Mouse (Mus musculus) ES-CJ7 (cell line): ENCODE measurements around the gene Cdk6.
"Not testable (repeated sequence)": the region's sequence is repeated elsewhere in the genome, so short reads cannot be mapped to it uniquely, and the experiment has no call there.

ENCODE experiments used
- DNase-seq: peaks from one replicate; pipeline ENCODE4 v3.0.0; 2011; ENCODE audit warnings: low read depth, low spot score

Gene Cdk6

DNA sequence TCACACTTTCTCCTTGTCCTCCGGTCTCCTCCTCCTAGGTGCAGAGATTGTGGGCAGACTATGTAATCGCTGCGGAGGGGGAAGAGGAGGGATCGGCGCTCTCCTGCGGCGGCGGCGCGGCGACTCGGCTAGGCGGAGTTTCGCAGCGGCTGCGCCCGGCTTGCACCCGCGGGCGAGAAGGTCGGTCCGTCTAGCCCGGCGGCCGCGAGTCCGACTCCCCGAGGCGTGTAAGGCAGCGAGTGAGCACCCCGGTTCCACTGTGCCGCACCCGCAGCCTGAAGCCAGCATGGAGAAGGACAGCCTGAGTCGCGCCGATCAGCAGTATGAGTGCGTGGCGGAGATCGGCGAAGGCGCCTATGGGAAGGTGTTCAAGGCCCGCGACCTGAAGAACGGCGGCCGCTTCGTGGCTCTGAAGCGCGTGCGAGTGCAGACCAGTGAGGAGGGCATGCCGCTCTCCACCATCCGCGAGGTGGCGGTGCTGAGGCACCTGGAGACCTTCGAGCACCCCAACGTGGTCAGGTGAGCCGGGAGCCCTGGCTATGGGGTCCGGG, 2.9 kb downstream of the Cdk6 start:
- peak; percentile 82 for DNase-seq

DNA sequence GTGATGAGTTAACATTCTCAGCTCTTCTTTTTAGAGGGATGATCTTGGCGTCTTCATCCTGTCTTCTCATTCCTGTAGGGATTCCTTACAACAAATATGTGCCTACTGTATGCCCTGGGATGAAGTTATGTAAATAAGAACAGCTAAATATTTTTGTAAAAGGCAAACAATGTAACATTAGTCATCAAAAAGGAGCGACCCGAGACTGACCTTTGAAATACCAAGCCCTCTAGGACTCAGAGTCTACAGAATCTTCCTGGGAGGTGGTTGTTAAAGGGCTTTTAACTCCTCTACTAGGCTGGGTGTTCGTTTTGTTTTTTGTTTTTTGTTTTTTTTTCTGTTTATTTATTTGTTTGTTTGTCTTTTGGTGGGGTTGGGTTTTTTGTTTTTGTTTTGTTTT, 4.3 kb downstream of the Cdk6 start:
- DNase-seq, result not testable (repeated sequence)

DNA sequence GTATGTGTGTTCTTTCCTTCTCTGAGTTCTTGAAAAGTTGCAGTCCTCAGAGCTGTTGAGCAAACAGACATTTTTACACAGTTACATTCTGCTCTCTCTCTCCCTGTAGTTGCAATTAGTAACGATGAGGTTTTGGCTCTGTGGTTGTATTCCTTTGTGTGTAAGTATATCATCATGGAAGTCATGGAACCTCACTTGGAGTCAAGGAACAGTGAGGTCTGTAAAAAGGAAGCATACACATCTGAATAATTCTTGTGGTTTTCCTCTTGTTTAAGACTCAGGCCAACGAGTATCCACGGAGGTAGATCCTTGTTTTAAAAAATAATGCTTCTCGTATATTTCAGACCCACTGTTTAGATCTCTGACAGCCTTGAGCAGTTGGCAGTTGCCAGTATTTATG, 8.1 kb downstream of the Cdk6 start:
- not testable (repeated sequence) for DNase-seq

DNA sequence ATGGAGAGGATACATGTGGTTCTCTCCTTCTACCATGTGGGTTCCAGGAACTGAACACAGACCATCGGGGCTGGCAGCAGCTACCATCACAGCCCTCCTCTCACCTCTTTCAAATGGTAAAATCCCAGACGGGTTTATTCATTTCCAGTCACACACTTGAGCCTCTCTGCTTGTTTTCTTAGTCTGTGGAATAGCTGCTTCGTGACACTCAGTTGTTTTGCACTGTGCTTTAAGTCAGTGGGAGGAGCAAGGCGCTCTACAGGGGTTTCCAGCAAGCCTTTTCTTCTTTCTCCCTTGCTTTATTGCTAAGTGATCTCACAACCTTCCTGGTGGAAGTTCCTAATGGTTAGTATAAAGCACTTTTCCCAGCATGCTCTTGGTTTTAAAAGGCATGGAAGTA, 10.6 kb downstream of the Cdk6 start:
- peak; percentile 45 for DNase-seq

DNA sequence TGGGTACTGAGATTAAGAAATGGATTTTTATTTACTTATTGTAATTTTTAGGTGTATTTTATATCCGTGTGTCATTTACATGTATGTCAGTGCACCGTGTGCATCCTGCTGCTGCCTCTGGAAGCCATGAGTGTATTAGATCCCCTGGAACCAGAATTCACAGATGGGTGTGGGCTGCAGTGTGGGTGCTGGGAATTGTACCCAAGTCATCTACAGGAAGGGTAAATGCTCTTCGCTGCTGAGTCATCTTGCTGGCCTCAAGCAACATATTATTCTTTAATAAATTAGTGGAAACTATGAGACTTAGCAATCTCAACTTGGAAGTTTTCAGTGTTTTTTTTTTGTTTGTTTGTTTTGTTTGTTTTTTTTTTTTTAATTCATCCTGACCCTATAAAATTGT, 11.0 kb downstream of the Cdk6 start:
- no peak for DNase-seq

DNA sequence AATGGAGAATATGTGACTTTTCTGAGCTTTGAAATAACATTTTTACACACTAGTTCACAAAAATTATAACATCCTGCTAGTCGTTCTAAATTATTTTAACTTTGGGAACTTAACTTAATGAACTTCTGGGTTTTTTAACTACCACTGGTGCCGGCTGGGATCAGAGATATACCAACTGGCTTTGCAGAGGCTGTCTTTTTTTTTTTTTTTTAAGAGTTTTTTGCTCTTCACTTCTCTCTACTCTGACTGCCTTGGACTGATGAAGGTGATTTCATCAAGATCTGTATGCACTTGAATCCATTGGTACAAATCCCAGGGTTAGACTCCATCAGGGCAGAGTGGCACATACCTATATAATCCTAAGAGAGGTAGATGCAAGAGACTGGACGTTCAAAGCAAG, 11.5 kb downstream of the Cdk6 start:
- DNase-seq, result no peak

DNA sequence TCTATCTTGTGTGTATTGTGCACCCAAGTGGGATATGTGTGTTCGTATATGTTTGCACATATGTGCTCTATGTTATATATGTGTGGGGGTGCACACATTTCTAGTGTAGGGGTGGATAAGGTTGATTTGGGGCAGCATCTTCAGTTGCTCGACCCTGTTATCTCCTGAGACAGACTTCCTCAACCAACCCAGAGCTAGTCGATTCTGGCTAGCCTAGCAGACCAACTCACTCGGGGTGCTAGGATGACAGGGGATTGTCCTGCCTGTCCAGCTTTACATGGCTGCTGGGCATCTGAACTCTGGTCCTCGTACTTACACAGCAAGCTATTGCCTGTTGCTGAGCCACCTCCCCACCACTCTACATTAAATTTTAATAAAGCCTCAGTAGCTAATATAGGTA, 13.0 kb downstream of the Cdk6 start:
- DNase-seq, result no peak

DNA sequence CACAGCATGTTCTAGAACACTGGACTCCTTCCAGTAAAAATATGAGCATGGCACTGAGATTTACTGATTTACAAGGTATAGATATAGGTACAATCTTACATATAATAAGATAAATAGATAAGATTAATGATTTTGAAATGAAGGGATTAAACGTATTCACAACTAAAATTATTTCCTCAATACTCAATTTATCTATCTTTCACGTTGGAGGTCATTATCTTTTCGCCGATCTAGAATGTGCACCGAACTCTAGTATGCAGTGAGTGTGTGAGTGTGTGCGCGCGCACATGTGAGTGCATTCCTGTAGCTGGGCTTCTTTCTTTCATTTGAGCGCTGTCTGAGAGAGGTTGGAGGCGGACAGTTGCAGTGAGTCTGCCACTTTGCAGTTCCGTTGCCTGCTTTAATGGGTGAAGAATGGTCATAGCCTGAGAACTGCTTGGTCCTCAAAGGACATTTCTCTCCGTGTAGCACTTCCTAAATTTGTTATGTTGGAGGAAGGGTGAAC, 13.8 kb downstream of the Cdk6 start:
- no peak for DNase-seq

DNA sequence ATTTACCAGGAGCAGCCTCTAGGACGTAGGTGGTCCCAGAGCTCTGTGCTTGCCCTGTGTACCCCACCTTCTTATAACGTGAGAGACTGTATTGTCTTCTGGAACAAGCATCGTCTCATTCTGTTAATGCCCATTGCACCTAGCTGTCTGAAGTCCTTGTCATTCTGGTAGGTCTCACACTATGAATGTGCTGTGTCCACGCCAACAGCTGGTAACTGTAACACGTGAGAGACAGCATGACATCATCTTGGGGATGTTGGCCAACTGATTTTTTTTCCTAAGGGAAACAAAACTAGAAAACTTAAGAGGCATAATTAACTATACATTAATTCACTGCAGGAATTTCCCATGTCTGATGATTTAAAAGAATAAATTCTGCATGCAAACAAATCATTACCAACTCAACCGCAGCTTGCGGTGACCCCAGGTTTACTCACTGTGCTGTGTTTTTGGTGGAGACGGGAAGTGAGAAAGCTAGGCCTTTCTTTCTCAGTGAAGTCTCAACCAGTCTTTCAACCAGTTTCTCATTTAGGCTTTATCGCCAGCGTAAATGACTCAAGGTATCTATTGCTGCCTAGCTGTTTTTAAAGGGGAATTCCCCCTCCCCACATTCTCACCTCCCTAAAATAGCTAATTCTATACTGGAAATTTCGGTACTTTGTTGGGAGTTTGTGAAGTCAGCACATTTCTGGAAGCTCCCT, 14.4 kb downstream of the Cdk6 start:
- no peak for DNase-seq

DNA sequence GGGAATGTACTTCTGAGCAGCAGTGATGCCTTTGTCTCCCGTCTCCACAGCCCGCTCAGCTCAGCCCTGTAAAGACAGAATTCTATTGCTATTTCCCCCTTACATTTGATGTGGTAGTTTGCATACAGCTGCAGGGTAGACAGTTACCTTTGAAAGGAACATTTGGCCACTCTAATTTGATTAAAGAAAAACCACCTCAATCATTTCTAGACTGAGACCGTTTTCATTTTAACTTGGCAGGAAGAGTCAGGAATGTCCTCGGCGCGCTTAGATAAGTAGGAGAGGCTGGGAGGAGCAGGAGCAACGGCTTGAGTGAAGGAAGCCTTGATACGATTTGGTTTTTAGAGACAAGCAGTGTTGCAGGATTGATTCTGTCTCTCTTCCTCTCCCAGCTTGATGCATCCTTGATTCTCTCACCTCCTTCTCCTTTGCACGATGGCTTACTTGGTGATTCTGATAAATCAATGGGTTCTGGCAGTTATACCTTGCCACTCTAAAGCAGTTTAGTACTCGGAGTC, 15.0 kb downstream of the Cdk6 start:
- no peak for DNase-seq

DNA sequence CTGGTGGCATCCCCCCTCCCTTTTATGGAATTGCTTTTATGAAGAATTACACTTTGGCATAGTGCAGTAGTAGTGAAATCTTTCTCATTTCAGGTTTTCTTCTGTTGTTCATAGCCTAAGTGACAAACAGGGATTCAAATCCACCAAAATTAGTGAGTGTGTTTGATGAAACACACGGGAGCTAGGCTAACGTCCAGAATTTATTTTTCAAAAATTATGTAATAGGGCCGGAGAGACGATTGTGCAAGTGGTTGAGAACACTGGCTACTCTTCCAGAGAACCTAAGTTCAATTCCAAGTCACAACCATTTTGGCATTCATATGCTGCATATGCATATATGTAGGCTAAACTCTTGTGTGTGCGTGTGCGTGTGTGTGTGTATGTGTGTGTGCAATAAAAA, 16.2 kb downstream of the Cdk6 start:
- DNase-seq, result no peak

DNA sequence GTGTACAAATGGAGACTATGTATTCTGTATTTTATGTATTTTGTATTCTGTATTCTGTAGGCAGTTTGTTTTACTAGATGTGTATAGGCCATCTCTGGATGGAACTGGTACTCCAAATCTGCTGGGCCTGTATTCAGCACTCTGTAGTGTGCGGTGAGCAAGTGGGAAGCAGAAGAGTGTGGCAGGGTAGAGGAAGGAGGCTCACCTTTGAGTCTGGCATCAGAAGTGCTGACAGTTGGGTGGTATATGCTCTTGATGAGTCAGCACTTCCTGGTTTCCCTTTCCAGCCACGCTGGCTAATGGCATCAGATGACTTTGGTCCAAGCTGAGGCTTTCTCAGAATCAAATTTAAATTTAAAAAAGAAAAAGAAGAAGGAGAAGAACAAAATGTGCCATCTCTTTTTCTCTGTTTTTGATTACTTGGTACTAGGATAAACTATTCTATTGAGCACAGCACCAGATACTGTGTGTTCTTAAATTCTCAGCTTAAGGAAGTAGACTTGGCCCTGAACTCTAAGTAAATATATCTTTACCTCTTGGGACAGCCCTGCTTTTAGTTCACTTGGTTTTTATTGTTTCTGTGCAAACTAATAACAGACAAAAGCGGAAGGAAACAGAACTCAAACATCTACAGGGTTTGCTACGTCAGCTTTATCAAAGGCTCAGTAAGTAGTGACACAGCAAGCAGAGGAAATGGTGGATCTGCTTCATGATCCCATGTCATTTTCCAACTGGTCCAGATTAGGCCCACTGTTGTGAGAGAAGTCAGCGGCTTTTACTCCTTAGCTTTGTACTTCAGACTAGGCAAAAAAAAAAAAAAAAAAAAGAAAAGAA, 17.6 kb downstream of the Cdk6 start:
- DNase-seq, result no peak

DNA sequence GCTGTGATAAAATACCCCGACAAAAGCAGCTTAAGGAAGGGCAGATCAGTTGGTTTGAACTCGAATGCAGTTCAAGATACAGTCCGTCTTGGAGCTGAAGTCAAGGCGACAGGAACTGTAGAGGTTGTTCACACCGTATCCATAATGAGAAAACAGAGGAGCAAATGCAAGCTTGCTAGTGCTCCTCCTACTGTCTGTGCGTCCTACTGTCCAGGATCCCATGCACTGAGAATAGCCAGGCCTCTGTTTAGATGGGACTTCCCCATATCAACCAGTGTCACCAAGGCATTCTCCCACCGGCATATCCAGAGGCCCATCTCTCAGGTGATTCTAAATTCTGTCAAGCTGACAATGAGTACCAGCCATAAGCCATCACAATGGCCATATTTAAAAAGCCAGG, 18.6 kb downstream of the Cdk6 start:
- DNase-seq, result no peak

DNA sequence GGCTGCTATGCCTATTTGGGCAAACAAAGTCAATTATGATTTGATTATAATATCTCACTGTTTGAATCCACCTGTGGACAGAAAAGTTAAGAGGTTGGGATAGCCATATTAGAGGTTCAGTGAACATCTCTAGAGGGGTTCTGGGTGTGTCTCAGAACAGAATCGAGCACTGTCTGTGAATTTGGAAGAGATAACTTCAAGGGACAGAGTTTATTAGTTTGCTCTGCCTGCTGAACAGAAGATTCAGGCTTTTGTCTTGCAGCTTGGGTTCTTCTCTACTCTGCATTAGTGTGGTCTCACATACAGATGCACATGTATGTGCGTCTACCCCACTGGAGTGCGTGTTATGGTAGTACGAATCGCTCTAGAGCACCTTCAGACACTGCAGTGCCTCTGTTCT, 20.0 kb downstream of the Cdk6 start:
- DNase-seq, result no peak

DNA sequence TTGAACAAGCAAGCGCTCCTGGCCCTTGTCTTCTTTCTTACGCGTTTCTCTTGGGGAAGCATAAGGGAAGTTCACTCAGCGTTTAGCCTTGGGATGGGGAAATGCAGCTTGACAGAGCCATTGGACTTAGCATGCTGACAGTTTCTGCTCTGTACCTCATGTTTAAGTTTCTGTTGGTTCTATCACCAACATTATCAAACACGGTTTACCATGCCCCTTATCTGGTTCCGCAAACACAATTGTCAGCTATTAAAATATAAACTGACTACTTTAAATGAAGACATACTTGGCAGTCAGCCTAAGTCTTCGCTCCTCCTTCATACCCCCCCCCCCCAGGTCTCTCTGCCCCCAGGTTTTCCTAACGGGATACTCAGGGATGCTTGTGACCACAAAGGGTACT, 20.8 kb downstream of the Cdk6 start:
- DNase-seq, result no peak

DNA sequence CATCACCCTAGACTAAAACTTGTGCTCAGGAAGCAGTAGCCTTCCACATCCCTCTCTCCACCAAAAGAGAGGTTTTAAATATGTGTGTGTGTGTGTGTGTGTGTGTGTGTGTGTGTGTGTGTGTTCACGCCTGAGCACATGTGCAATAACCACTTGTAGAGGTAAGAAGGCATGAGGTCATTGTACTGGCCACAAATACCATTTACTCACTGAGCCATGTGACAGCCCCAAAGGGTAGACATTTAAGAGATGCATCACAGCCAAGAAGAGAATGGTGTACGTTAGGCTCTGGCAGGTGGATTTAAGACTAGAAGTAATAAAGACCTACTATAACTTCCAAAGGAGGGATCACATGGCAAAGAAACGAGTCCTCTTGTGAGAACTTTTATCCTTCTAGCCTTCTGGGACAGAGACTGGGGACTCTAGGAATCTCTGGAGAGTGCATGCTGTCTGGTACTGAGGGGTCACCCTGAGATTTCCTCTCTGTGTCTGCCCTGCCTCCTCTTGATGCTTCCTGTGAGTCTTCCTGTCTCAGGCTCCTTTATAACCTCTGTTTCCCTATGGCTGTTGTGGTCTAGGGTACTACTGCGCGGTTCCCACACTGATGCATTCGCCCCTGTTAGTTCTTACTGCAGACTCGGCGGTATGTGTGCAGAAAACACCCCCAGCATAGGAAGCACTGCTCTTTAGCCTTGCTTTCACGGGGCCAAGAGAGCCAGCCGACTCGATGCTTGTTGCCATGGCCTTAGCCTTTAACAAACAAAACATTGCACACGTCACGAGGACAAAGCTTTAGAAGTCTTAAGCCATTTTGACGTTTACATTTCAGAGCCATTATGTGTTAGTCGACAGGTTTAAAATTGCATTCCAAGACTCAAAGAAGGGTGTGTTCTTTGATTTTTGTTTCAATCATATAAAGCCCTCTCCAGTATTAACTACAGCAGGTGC, 22.0 kb downstream of the Cdk6 start:
- DNase-seq, result no peak

DNA sequence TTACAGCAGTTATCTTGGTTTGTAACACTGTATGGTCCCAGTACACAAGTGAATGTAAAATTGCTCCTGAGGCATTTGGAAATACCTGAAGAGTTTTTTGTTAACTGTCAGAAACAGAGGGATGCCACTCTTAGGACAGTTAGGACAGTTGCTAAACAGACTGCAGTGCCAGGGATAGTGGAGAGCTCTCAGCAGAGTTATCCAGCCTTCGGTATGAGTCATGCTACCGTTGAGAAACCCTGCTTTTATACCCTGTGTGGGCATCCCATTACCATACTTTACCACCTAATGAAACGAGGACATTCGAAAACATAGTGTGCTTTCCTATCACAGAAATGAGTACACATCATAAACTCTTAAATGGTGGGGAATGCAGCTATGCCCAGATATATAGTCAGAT, 25.8 kb downstream of the Cdk6 start:
- no peak for DNase-seq

DNA sequence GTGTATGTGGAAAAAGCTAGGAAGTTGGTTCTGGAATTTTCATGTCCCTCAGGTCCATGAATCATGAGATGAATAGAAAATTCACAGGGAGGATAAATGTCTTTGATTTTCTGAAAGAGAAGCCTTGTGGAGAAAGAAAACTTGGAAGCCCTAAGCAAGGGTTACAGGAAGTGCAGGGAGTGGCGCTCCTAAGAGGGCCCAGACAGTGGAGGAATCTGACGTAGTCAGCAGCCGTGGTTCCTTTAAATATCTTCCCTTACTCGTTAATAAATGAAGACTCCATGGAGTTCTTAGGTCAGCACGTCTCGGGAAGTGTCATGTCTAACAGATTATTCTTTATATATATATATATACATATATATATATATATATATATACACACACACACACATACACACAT, 28.0 kb downstream of the Cdk6 start:
- no peak for DNase-seq

DNA sequence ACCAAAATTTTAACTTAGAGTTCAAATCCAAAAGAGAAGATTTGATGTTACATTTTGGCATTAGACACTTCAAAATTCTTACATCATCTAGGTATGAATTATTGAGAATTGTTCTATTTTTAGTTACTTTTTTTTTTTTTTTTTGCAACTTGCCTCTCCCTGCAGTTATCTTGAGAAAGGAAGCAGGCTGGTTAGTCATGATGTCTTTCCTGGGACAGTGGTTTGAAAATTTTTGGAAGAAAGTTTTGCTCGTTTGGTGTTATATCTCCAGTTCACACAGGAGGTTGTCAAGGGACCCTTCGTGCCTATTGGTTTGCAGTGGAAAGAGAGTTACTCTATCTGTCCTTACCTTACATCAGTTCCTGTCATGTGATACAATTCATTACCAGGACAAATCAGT, 29.9 kb downstream of the Cdk6 start:
- DNase-seq, result no peak

DNA sequence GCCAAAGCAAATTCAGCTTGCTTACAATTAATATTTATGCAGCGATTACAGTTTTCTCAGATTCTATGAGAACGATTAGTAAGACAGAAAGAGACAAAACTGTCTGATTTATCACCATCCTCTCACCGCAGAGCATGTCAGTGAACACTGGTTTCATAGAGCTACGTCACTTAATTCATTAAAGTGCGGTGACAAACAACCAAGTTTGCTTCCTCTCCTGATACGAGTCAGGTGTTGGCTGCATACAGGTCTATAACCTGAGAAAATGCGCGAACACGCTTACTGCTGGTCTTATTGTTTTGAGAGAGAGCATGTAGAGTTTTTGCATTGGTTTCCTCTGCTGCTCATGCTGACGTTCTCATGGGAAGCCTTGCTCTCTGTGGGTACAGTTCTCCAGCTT, 31.9 kb downstream of the Cdk6 start:
- no peak for DNase-seq

DNA sequence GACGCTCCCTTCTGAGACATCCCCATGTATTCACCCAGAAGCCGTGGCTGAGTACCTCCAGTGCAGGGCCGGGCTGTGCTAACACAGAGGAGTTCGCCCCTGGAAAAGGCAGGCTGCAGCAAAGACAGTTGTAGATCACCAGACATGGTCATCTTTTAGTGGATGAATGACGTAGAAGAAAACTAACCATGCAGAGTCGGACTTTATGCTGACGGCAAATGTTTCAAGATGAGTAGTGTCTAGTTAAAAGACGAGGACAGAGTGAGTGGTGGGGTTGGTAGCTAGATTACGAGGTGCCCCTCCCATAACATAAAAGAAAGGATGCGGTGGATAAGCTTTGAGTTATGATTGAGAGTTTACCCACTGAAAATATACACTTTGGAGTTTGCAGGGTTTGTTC, 33.5 kb downstream of the Cdk6 start:
- DNase-seq, result no peak

DNA sequence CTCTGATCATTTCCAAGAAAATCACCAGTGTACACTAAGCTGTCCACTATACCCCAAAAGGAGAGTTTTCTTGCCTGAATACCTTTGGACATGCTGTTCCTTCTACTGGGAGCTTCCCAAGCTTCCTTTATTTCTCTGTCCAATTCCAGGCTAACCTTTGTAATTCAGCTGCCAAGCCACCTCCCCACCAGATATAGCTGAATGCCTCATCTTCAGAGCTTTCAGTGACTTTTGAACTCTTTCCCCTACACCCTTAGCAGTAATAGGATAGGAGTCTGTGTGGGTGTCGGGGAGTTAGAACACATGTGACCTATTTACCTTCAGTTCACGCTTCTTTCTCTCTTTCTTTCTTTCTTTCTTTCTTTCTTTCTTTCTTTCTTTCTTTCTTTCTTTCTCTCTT, 34.9 kb downstream of the Cdk6 start:
- no peak for DNase-seq
